Mouse (Mus musculus): ENCODE results near the gene Rnf145.

DNA sequence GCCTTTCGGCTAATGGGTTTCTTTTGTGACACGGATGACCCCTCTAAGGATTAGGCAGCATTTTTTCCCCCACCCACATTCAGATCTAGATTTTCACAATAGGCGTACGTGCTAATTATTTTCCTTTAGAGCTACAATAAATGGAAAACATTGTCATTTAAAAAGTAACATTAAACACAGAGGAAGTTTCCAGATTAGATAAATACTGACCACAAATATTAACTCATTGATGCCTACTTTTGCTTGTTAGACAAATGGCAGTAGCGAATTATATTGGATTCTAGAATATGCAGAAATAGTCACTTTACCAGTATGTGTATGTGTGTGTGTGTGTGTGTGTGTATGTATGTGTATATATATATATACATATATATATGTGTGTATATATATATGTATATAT is 3.8 kb downstream of the Rnf145 start:
- no peak for TF ChIP-seq CTCF (conservative IDR thresholded peaks at IDR 0.05; ENCODE audit: low read length)
- TF ChIP-seq POU5F1 (IDR thresholded peaks at IDR 0.05; ENCODE audit: borderline replicate concordance, low read length) = no peak
- no peak for TF ChIP-seq NANOG (IDR thresholded peaks at IDR 0.05; ENCODE audit: borderline replicate concordance, low read length)

All from E14TG2a.4 (cell line).